Mouse (Mus musculus): ENCODE measurements at regions not wholly inside any gene's neighbourhood (a gene's known extent, or its start where the extent isn't known, plus 50 kb on each side); places are given as distances from the start of the nearest gene placed in this dataset.
"Not testable (repeated sequence)": the region's sequence is repeated elsewhere in the genome, so short reads cannot be mapped to it uniquely, and the experiment has no call there.

DNA sequence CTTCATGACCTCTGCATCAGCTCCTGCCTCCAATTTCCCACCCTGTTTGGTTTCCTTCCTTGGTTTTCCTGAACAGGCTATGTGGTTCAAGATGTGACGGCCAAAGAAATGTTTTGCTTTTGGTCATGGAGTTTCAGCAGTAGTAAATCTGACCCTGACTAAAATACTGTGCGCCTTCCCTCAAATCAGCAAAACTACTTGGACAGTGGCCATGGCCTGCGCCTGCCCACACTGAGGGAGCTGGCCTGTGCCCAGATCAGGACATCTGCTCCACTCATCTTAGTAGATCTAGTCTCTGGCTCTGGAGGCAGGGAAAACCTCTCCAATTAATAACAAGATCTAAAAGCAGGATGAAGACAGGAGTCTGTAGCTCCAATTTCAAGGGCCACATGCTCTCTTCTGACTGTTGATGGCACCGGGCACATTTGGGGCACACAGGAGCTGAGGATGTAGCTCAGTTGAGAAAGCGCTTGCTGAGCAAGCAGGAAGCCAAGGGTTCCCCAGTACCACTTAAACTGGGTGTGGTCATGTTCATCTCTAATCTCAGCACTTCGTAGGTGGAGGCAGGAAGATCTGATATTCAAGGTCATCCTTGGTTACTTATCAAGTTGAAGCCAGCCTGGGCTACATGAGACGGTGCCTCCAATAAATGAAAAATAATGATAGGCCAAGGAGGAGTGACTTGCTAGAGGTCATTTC lies 96.6 kb upstream of the Mrps10 start:
- DNase-seq (ENCODE audit: low spot score in 2 of 2), result no peak

DNA sequence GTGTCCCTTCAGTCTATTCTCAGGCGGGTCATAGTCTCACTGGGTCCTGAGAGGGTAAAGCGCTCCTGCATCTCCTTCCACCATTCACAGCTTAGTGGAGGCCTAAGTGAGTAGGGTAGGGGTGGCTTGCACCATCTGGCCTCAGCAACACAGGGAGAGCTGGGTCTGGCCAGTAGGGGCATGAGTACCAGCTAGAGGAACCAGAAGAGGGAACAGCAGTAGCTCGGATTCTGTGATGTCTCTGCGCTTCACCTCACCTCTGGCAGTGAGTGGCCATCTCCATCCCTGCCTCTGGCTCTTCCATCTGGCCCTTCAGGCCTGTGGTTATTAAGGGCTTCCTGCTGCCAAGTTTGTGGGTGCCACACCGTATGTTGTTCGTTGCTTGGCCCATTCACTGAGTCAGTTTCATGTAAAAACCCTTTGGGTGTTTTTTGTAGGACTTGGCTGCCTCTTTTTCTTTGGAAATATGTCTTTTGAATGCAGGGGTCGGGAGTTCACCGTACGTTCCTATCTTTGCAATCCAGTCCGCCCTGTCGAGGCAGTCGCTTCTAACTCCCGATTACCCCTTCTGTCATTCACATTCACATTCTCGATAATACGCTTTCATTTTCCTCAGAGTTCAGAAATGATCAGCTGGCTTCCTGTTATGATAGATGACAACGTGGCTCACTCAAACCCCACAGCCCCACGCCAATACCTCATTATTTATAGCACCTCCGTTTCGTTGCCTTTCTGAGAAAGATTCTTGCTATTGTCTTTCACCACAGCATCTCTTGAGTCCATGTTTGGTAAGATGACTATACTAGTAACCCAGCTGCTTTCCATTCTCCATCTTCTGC lies 99.4 kb upstream of the Mrps10 start:
- DNase-seq (ENCODE audit: low spot score in 2 of 2), result no peak

DNA sequence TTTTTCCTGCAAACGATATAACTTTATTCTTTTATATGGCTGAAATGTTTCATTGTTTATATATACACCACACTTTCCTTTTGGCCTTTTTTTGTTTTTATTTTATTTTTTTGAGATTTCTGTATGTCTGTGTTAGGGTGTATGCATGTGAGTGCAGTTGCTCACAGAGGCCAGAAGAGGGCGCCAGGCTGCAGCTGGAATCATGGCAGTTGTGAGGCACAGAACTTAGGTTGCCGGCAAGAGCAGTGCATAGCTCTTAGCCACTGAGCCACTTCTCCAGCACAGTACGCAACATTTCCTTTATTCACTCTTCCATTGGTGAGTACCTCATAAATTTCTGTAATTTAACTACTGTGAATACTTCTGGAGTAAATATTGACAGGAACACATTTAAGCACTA lies 100.8 kb upstream of the Mrps10 start:
- no peak for DNase-seq (ENCODE audit: low spot score in 2 of 2)

DNA sequence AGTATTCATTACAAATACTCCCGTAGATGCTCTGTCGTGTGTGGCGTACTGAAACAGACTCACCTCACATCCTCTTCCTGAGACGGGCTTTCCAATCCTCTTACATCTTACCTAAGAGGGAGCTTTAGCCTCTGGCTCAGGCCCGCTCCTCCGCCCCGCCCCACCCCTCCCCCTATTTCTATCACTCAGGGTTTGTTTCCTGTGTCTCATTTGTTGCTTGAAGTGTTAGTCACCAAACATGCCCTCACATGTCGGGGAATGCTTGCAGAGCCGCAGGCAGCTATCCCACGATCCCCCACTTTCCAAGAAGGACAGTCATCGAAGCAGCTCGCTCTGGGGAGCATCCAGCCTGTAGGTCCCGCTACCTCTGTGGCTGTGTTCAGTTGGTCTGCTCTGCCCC lies 101.6 kb upstream of the Mrps10 start:
- no peak for DNase-seq (ENCODE audit: low spot score in 2 of 2)

DNA sequence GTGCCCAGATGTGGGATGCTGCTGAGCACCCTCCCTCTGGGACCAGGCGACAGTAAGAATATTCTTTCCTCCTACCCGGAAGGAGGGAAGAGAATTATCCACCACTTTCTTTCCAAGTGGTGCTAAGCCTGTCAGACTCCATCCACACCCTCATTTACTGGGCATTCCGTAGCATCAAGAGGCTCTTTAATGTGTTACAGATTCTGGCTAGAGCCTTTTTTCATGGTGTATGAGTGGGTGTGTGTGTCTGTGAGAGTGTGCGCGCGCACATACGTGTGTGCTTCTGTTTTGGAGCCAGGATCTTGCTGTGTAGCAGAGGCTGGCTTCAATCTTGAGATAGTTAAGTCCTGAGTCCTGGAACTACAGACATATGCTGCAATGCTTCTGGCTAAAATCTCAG lies 102.4 kb upstream of the Mrps10 start:
- DNase-seq (ENCODE audit: low spot score in 2 of 2), result no peak

DNA sequence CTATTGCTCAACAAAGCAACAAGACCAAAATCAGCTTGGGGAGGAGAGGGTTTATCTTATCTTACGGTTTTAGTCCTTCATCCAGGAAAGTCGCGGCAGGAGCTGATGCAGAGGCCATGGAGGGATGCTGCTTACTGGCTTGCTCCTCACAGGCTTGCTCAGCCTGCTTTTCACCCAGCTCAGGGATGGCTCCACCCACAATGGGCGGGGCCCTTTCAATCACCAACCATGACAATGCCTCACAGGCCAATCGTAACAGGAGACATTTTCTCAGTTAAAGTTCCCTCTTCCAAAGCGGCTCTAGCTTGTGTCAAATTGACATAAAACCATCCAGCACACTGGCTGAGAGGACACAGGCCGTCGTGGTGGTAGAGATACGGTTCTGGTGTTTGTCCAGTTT lies 105.7 kb upstream of the Mrps10 start:
- no peak for DNase-seq (ENCODE audit: low spot score in 2 of 2)

DNA sequence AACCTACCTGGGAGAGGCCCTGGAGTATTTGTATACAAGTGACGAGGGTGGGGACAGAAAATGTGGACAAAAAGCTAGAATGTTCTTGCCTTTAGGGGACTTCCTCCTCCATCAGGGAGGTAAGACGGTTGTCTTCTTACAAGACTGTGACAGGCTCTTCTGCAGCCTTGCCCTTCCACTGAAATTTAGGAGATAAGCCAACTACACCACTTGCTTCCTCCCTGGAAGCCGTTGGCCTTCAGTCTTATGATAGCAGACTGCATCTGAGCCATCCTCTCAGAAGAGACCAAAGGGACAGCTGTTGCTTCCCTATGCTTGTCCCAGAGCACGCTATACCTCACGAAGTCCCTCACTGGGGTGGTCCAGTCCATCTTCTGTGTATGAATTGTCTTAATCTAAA lies 106.5 kb upstream of the Mrps10 start:
- DNase-seq (ENCODE audit: low spot score in 2 of 2), result no peak

DNA sequence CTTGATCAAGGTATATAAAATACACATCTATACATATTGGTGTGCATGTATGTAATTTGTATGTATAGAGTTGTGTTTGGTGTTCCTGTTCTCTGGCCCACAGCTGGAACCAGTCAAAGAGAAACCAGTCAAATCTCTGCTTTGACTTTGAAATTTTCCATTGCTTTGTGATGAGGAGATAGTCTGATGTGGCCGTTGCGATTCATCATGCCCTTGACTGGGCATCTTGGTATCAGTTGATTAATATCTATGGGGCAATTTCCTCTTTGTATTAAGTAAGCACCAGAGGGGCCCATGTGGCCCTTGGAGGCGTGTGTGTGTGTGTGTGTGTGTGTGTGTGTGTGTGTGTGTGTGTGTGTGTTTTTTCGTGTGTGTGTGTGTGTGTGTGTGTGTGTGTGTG lies 107.7 kb upstream of the Mrps10 start:
- DNase-seq (ENCODE audit: low spot score in 2 of 2), result no peak

DNA sequence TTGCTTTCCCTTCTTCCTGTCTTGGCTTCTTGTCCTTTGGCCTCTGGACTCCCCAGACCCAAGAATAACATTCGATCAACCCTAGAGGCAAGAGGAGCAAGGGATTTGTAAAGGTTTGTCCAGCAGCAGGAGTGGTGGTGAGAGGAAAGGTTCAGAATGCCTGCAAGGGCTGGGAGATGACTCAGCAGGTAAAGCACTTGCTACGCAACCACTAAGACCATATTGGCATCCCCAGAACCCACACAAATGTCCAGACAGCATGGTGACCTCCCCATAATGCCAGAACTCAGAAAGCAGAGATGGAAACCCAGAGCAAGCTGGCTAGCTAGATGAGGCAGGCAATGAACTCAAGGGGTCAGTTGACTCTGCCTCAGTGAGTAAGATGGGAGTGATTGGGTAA lies 110.4 kb upstream of the Mrps10 start:
- no peak for DNase-seq (ENCODE audit: low spot score in 2 of 2)

DNA sequence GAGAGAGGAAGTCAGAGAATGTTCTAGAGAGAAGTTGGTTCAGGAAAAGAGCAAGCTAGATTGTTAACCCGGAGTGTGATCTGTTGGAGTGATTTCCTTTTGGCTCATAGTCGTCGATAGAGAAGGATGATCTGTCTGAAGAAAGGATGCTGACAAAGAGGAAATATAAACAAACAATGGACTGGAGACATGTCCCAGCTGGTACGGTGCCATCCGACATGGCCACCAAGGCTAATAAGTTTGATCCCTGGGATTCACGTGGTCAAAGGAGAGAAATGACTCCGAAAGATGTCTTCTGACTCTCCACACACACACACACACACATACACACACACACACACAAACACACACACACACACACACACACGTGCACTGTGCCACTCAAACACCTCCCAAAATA lies 113.5 kb upstream of the Mrps10 start:
- DNase-seq (ENCODE audit: low spot score in 2 of 2), result no peak

DNA sequence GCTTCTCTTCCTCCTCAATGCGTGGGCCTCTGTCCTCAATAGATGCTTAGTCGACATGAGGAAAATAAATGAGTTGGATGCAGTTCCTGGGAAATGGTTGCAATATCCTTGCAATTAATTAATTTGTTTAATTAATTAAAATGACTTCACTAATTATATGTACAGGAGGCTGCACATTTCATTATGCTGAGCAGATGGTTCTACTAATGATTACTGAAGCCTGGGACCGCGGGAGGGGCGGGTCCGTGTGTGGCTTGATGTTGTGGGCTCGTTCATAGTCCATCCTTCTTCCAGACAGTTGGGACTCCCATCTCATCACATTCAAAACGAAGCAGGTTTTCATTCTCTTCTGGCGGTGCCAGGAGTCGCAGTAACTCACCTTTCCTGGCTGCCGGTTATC lies 114.7 kb upstream of the Mrps10 start:
- DNase-seq (ENCODE audit: low spot score in 2 of 2), result no peak

DNA sequence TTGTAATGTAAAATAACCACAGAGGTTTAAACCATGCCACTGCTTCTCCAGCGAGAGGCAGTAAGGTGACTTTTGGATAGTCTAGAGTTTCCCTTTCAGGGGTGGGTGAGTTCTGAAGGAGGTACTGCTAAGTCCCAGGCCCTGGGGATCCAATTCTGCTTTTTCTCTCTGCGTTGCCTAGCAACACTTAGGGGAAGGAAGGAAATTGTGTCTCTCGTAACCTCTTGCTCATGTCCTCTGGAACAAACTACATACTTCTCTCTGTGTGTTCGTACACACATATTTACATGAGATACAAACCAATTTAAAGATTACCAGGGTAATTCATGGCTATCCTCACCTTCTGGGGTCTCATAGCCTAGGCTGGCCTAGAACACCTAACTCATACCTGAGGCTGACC lies 118.7 kb upstream of the Mrps10 start:
- DNase-seq (ENCODE audit: low spot score in 2 of 2), result no peak

DNA sequence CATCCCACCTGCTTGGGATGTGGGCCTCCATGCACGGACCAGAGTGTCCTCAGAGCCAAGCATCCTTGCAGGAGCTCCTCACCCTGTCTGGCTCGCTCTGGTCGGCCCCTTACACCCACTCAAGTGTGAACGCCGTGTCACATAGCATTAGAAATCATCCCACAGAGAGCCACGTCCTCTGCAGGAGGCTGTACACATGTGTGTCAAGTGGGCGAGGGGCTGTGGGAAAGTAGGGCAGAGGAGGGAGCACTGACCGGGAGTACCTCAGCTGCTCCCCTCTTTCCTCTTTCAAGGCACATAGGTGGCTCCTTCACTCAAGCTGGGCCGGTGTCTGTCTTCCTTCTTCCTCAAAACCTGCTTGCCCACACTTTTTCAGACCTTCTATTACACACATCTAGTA lies 119.5 kb upstream of the Mrps10 start:
- no peak for DNase-seq (ENCODE audit: low spot score in 2 of 2)

DNA sequence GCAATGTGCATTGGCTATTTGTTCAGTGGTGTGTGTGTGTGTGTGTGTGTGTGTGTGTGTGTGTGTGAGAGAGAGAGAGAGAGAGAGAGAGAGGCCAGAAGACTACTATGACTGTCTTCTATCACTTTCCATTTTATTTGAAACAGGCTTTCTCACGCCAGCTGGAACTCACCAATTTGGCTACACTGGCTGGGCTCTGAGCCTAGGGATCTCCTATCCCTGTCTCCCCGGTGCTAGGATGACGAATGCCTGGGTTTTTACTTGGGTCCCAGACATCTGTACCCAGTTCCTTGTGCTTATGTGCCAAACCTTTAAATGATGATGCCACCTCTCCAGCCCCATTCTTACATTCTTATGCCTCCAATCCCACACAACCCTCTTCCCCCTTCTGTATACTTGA lies 120.6 kb upstream of the Mrps10 start:
- no peak for DNase-seq (ENCODE audit: low spot score in 2 of 2)

DNA sequence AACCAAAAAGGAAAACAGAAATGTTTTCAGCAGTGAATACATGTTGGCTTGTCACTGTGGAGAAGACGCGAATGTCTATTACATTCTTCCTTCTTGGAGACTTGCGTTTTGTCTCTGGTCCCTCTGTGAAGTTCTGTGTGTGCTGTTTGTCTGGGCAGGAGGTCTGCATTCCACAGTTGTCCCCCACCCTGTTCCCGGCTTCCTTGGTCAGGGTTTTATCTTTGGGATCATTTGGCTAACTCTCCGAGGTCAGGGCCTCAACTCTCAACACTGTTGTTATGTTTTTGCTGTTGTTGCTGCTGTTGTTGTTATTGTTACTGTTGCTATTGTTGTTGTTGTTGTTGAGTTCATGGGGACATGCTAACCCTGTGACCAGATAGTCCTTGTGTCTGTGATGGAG lies 121.2 kb upstream of the Mrps10 start:
- no peak for DNase-seq (ENCODE audit: low spot score in 2 of 2)

DNA sequence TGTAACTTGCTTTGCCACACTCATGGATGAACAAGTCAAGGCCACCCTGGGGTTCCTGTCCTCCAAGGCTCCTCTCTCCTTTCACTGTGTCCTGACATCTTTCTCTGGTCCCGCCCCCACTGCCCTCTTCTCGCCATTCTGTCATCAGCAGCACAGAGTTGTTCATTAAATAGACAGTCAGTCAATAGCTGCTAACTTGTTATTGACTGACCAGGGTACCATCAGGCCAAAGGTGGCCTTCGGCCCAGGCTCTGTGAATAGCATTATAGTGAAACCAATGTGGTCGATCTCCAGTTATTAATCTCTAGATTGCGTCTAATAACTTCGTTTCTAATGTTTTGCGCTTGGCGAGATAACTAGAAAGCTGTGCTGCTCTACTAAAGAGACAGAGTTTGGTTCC lies 122.1 kb upstream of the Mrps10 start:
- DNase-seq (ENCODE audit: low spot score in 2 of 2), result no peak

DNA sequence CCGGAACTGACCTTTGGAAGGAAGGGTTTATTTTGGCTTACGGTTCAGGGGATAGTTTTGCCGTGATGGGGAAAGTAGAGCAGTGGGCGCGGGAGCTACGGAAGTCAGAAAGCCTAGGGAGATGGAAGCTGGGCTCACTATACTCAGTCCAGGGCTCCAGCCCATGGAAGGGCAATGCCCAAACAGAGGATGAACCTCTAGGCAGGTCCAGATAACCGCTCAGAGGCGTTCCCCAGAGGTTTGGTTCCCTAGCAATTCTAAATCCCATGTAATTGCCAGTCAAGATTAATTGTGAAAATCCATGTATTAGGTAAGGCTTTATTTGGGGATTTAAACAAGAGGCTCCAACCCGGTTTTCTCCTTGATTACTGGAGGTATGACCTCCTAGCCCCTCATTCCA lies 123.1 kb upstream of the Mrps10 start:
- no peak for DNase-seq (ENCODE audit: low spot score in 2 of 2)

DNA sequence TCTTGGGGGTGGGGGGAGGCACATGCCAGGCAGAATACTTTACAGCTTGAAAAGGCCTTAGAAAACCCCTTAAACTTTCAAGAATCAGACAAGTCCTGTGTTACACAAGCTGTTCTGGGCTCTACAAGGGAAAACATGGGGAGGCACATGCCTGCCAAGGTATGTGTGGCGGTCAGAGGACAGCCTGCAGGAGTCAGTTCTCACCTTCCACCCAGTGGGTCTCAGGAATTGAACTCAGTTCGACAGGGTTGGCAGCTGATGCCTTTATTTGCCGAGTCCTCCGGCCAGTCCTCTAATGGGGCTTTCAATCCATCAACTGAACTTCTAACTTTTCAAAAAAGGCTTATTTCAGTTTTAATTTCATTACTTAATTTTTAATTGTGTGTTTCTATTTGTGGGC lies 129.6 kb upstream of the Mrps10 start:
- DNase-seq (ENCODE audit: low spot score in 2 of 2), result no peak

DNA sequence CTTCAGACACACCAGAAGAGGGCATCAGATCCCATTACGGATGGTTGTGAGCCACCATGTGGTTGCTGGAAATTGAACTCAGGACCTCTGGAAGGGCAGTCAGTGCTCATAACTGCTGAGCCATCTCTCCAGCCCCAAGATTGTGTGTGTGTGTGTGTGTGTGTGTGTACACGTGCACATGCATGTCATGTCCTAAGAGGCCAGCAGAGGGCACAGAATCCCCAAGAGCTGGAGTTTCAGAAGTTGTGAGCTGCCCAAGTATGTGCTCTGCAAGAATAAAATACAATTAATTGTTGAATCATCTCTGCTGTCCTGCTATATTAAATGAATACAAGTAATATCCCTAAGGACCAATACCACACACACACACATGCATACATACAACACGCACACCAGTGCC lies 130.8 kb upstream of the Mrps10 start:
- not testable (repeated sequence) for DNase-seq (ENCODE audit: low spot score in 2 of 2)

DNA sequence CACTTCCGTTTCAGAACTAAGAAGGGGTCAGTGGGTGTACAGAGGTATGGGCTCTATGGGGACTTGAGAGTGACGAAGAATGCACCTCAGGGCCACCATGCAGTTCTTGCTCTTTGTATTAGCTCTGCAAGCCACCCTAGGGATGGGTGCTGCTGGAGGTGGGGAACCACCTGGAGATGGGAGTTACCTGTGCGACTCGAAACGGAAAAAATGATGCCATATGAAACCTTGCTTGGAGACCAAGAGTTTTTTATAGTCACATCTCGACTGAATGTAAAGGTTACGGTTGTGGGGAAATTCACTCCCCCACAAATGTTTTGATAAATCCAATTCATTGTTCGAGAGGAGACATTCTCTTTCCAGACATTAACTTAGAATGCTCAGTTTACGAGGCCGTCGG lies 134.3 kb upstream of the Mrps10 start:
- DNase-seq (ENCODE audit: low spot score in 2 of 2), result no peak

DNA sequence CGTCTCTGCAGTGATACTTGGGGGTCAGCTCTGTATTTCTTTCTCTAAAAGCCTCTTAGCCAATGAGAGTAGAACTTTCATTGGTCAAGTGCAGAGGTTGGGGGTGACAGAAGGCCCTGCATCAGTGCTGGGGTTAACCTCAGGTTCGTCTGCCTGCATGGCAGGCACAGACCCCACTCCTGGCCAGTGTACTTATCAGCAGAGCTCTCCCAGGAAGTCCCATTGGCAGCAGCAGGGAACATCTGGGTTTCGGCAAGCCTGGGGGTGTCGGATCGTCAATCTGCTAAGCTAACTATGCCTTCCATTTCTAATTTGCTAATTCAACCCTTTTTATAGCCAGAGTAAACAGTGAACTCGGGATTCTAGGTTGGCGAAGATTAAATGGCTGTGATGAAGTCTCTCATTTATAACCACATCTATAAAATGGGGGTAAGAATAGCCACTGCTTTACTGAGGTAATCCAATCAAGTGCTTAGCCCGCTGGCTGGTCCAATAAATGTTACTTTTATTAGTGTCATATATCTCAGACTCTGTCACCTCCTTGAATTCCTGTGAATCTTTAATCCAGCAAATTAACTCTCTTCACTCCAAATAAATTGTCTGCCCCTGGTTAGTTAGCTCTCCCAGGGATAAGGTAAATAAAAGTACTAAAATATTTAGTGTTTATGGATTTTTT lies 135.5 kb upstream of the Mrps10 start:
- no peak for DNase-seq (ENCODE audit: low spot score in 2 of 2)

DNA sequence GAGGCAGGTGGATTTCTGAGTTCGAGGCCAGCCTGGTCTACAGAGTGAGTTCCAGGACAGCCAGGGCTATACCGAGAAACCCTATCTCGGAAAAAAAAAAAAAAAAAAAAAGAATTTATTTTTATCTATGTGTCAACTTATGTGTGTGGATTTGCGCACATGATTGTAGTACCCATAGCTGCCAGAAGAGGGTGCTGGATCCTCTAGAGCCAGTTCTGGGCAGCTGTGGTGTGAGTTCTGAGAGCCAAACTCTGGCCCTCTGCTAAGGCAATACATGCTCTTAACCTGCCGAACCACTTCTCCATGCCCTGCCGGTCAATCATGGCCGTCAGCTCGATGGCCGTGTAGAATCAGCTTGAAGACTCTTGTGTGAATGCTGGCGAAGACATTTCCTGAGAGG lies 138.0 kb upstream of the Mrps10 start:
- no peak for DNase-seq (ENCODE audit: low spot score in 2 of 2)

DNA sequence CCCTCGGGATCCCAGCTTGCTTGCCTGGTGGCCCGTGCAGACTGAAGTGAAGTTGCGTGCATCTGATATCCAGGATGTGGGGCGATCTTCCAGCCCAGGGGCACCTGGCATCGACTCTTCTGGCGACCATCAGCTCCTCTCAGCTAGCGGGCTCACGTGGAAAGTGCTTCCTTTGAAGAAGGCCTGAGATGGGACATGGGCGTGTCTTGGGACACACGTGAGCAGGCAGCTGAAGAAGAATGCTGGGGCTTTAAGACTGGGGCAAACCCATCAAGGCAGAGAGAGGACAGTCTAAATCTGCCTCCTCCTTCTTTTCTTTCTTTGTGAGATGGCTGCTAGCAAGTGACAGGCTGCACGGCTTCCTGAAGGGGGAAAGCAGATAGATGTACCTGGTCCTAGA lies 142.3 kb upstream of the Mrps10 start:
- no peak for DNase-seq (ENCODE audit: low spot score in 2 of 2)

All from frontal cortex, postnatal 25 days (tissue).